Mouse (Mus musculus) limb, embryonic 12.5 days (tissue): ENCODE data around the gene Epha2. TPM values are rescaled to one million over a fixed set of nuclear protein-coding genes. Genes with fewer than 3 reads are reported as not detected.

Source experiments
- ATAC-seq: fragments of 200-750 bp; cut with Nextera tagmentation; 2 replicates; pipeline ENCODE4 v1.8.0; 2017; ENCODE audit warnings: low read depth, moderate TSS enrichment; ENCODE audit not compliant: insufficient number of reproducible peaks, insufficient read depth, low FRiP score, low TSS enrichment
- H3K27ac ChIP-seq: fragments of 300-500 bp; sonication (generic); 2 replicates; pipeline ENCODE4 v1.5.1; 2016; ENCODE audit warnings: mild to moderate bottlenecking, moderate library complexity
- H3K27me3 ChIP-seq: fragments of 300-500 bp; sonication (generic); 2 replicates; pipeline ENCODE4 v1.6.1; 2016; ENCODE audit warnings: mild to moderate bottlenecking, moderate library complexity
- H3K36me3 ChIP-seq: fragments of 300-500 bp; sonication (generic); 2 replicates; pipeline ENCODE4 v1.6.1; 2016; ENCODE audit warnings: mild to moderate bottlenecking, moderate library complexity
- H3K4me1 ChIP-seq: fragments of 300-500 bp; sonication (generic); replicated peaks from 2 replicates; pipeline ENCODE4 v1.6.1; 2016
- H3K4me2 ChIP-seq: fragments of 300-500 bp; sonication (generic); 2 replicates; pipeline ENCODE4 v1.6.1; 2016; ENCODE audit warnings: mild to moderate bottlenecking, moderate library complexity
- H3K4me3 ChIP-seq: fragments of 300-500 bp; sonication (generic); replicated peaks from 2 replicates; pipeline ENCODE4 v1.5.1; 2016; ENCODE audit warnings: mild to moderate bottlenecking
- H3K9ac ChIP-seq: fragments of 300-500 bp; sonication (generic); replicated peaks from 2 replicates; pipeline ENCODE4 v1.6.1; 2016; ENCODE audit warnings: mild to moderate bottlenecking, moderate library complexity
- H3K9me3 ChIP-seq: fragments of 300-500 bp; sonication (generic); 2 replicates; pipeline ENCODE4 v1.6.1; 2016; ENCODE audit warnings: mild to moderate bottlenecking, moderate library complexity
- WGBS: fragments of 180-500 bp; shearing (Covaris S2); methylation state at CpG from one replicate; pipeline ENCODE4 v1.1.7; 2016; 5-methylcytosine and 5-hydroxymethylcytosine counted together
- polyA plus RNA-seq: library from polyadenylated mRNA; unstranded; fragments of >200 nt; fragmentation: Nextera tagmentation; extraction: Ambion mirVana; gene quantifications from 2 replicates; pipeline ENCODE4 v1.2.1, GENCODE M21; 2016

The Epha2 gene
- polyA plus RNA-seq, 1 experiment from 2014 or later, result 3.9 TPM

DNA sequence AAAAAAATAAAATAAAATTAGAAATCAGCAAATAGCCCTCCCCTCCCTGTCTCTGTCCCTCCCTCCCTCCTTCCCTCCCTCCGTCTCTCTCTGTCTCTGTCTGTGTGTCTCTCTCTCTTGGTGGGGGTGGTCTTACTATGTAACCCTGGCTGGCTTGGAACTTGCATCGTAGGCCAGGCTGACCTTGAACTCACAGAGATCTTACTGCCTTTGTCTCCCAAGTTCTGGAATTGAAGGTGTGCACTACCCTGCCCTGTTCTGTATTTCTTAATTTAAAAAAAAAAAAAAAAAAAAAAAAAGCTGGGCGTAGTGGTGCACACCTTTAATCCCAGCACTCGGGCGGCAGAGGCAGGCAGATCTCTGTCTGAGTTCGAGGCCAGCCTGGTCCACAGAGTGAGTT lies 21.3 kb upstream of the Epha2 start:
- Histone ChIP-seq H3K4me1 (peaks cover 28% of the 10 kb centered on the region), H3K4me2 (no peak overlapping the region), H3K36me3 (no peaks in the 10 kb centered on the region), H3K27ac (no peak overlapping the region), H3K4me3 (no peak overlapping the region), H3K27me3 (0 out of 2 replicates have a peak, but pooled peaks cover 10% of the 10 kb centered on the region), H3K9ac (no peak overlapping the region), H3K9me3 (no peaks in the 10 kb centered on the region)
- ATAC-seq, result no peak
- WGBS, result 92% methylated on average over 6 of the region's 6 CpGs

DNA sequence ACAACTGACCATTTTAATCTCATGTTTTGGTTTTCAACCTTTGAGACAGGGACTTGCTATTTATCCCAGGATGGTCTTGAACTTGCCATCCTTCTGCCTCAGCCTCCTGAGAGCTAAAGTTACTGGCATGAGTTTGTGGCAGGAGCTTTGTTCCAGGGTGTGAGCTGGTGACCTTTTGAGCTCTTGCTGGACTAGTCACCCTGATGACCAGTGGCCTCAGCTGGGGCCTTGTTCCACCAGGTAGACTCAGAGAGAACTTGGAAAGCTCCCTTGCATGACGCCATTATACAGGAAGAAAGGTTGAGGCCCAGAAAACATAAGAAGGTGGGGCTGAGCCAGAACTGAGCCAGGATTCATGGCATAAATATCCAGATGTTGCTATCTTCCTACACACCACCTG lies 20.6 kb upstream of the Epha2 start:
- Histone ChIP-seq H3K9me3 (no peaks in the 10 kb centered on the region), H3K4me3 (no peak overlapping the region), H3K4me2 (no peak overlapping the region), H3K9ac (no peak overlapping the region), H3K27me3 (peaks cover 12% of the 10 kb centered on the region), H3K4me1 (peaks cover 28% of the 10 kb centered on the region), H3K27ac (no peak overlapping the region), H3K36me3 (no peaks in the 10 kb centered on the region)
- WGBS, result 86% methylated on average over 1 of the region's 1 CpGs
- ATAC-seq, result no peak

DNA sequence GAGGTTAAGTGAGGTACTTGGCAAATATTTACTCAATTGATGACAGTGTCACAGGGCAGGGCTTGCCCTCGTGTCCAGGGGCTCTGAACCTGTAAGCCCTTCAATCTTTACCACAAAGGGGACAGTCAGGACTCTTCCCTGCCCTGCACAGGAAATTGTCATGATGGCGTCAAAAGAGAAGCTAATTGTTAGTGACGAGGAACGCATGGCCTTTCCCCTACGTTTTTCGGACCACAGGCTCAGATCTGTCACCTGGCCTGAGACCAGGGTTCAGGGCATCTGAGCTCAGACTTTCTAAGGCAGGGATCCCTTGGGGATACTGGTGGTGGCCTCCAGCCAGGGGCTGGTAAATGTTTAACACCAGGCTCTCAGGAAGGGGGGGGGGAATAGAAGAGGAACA lies 19.9 kb upstream of the Epha2 start:
- H3K4me3 ChIP-seq, result no peak overlapping the region
- WGBS, result 23% methylated on average over 6 of the region's 6 CpGs

DNA sequence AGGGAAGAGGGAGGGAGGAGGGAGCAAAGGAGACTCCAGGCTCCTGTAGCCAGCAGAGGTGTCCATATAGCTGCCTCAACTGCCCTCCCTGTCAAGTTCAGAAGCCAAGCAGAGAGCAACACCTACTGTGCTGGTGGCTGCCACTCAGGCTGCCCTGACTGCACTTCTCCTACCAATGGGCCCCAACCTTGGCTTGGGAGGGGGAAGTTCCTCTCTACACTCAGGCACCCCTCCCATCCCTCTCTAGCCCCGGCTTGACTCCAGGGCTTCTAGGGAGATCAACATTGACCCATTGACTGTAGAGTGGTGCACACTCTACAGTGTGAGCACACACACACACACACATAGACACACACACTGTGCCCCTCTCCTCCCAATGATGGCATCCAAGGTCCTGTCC lies 19.5 kb upstream of the Epha2 start:
- Histone ChIP-seq H3K4me1 (peaks cover 30% of the 10 kb centered on the region), H3K27ac (no peak overlapping the region), H3K36me3 (no peaks in the 10 kb centered on the region), H3K27me3 (peaks cover 19% of the 10 kb centered on the region), H3K9me3 (no peaks in the 10 kb centered on the region), H3K9ac (no peak overlapping the region), H3K4me2 (no peak overlapping the region), H3K4me3 (no peak overlapping the region)
- whole genome bisulfite sequencing, result 58% methylated on average over 1 of the region's 1 CpGs
- 0 out of 2 replicates have a peak, but pooled peaks have one; percentile 26 for ATAC-seq

More for the DNA sequence above, 19.9 kb upstream of the Epha2 start:
- Histone ChIP-seq H3K4me2 (no peak overlapping the region), H3K4me1 (peaks cover 28% of the 10 kb centered on the region), H3K36me3 (no peaks in the 10 kb centered on the region), H3K27me3 (peaks cover 17% of the 10 kb centered on the region), H3K27ac (no peak overlapping the region), H3K9ac (no peak overlapping the region), H3K9me3 (no peaks in the 10 kb centered on the region)
- no peak for ATAC-seq

DNA sequence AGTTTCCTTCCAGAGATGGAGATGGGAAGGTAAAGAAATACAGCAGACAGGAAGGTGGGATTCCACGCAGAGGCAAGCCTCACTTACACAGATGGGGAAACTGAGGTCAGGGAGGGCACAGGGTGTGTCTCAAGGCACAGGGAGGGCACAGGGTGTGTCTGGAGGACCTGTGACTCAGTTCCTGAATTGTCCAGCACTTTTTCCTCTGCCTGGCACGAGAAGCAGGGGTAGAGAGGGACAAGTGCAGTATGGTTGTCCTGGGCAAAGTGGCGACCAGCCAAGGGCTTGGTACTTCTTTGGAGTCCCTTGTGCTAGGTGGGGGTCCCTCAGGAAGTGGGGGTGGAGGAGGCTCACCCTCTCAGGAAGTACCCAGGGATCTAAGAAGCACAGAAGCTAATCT lies 19.0 kb upstream of the Epha2 start:
- H3K4me1 ChIP-seq, result peaks cover 35% of the 10 kb centered on the region

DNA sequence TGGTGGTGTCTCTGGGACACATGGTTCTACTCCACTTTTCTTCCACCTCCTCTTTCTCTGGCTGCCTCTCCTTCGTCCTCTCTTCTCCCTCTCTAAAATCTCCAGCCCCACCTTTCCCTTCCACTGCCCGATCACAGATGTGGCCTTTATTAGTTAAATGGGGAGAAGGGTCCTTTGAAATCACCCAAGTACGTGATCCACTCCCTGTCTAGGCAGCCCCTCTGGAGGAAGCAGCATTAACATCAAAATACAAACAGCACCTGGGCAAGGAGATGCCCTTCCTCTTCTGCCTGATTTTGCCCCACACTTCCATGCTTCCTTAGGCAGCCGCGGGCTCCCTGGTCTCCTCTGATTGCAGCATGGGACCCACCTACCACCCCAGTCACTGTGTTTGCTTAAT lies 18.4 kb upstream of the Epha2 start:
- Histone ChIP-seq H3K9ac (no peak overlapping the region), H3K4me3 (no peak overlapping the region), H3K27me3 (peaks cover 30% of the 10 kb centered on the region), H3K4me1 (peaks cover 40% of the 10 kb centered on the region), H3K4me2 (no peak overlapping the region), H3K36me3 (no peaks in the 10 kb centered on the region), H3K27ac (no peak overlapping the region), H3K9me3 (no peaks in the 10 kb centered on the region)
- ATAC-seq, result no peak
- WGBS, result 42% methylated on average over 5 of the region's 5 CpGs

More for the DNA sequence above, 19.0 kb upstream of the Epha2 start:
- ATAC-seq, result no peak
- Histone ChIP-seq H3K27me3 (peaks cover 24% of the 10 kb centered on the region), H3K4me3 (no peak overlapping the region), H3K9ac (no peak overlapping the region), H3K27ac (no peak overlapping the region), H3K9me3 (no peaks in the 10 kb centered on the region), H3K36me3 (no peaks in the 10 kb centered on the region), H3K4me2 (no peak overlapping the region)
- WGBS, result 70% methylated on average over 3 of the region's 3 CpGs

DNA sequence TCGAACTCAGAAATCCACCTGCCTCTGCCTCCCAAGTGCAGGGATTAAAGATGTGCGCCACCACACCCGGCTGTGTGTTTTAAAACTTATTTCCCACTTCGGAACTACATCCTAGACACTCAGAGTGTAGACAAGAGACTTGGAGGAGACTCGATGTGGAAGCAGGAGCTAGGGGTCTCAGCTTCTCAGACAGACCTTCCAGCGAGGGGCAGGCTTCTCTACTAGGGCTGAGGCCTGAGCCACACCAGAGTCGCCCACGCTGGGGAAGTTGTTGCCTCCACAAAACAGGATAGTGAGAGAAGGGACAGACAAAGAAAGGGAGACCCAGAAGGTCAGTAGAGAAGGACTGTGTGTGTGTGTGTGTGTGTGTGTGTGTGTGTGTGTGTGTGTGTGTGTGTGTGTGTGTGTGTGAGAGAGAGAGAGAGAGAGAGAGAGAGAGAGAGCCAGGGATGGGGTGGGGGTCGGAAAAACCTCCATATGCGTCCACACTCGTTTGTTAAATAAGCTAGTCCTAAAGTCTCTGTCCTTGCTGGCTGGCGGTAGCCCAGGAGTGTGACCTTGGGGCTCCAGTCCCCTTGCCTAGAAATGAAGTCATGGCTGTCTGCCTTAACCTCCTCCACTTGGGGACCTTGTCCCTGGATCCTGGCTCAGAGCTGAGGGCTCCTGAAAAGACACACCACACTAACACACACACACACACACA lies 17.7 kb upstream of the Epha2 start:
- 58% methylated on average over 11 of the region's 12 CpGs for WGBS
- H3K4me1 ChIP-seq, result peaks cover 44% of the 10 kb centered on the region
- no peaks in the 10 kb centered on the region for H3K36me3 ChIP-seq
- H3K27ac ChIP-seq, result no peak overlapping the region
- H3K9me3 ChIP-seq, result no peaks in the 10 kb centered on the region
- no peak overlapping the region for H3K4me3 ChIP-seq
- ATAC-seq, result no peak
- no peak overlapping the region for H3K4me2 ChIP-seq
- 0 out of 2 replicates have a peak overlapping the region, but pooled peaks have one; percentile 23 for H3K9ac ChIP-seq
- H3K27me3 ChIP-seq, result peaks cover 37% of the 10 kb centered on the region

DNA sequence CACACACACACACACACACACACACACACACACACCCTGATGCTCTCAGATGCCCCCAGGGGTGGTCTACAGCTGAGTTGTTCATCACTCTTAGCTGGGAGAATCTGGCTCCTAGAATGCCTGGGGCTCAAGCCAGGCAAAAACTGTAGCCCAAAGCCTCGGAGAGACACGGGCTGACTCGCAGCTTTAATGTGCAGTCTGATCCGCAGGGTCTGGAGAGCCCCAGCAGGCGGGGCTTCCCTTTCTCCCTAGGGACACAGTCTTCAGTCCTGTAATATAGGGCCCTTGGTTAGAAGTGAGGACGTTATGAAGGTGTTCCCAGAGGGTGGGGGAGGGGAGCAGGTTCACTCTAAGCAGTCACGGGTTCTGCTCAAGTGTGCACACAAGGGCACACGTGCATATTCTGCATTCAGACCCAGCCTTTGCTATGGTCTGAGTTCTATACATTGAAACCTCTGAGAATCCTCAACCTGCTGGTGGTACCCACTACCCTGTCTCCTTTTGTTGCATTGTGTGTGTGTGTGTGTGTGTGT lies 17.1 kb upstream of the Epha2 start:
- 0 out of 2 replicates have a peak overlapping the region, but pooled peaks have one; percentile 23 for H3K9ac ChIP-seq
- H3K4me2 ChIP-seq, result no peak overlapping the region
- H3K9me3 ChIP-seq, result no peaks in the 10 kb centered on the region
- ATAC-seq, result no peak
- peaks cover 50% of the 10 kb centered on the region for H3K4me1 ChIP-seq
- H3K27ac ChIP-seq, result no peak overlapping the region
- H3K4me3 ChIP-seq, result no peak overlapping the region
- peaks cover 41% of the 10 kb centered on the region for H3K27me3 ChIP-seq
- WGBS, result 27% methylated on average over 8 of the region's 8 CpGs
- H3K36me3 ChIP-seq, result no peaks in the 10 kb centered on the region

DNA sequence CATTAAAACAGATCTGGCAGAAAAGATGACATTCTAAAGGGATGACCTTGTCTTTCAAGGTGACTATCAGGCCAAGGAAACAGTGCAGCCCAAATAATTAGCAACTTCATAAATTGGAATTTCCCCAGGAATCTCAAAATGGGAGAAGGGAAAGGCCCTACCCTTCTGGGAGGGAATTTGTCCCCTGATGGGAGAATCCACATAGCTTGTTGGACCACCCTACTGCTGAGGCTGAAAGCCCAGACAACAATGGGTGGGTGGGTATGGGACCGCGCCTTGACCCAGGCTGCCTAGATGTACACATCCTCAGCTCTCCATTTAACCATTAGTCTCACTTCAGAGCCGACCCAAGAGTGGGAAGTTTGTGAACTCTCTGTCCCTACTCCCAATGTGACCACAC lies 16.6 kb upstream of the Epha2 start:
- Histone ChIP-seq H3K27me3 (peaks cover 46% of the 10 kb centered on the region), H3K9me3 (no peaks in the 10 kb centered on the region), H3K4me3 (no peak overlapping the region), H3K4me2 (no peak overlapping the region), H3K4me1 (peaks cover 53% of the 10 kb centered on the region), H3K36me3 (no peaks in the 10 kb centered on the region), H3K9ac (no peak overlapping the region), H3K27ac (no peak overlapping the region)
- 83% methylated on average over 3 of the region's 3 CpGs for WGBS
- ATAC-seq, result no peak

DNA sequence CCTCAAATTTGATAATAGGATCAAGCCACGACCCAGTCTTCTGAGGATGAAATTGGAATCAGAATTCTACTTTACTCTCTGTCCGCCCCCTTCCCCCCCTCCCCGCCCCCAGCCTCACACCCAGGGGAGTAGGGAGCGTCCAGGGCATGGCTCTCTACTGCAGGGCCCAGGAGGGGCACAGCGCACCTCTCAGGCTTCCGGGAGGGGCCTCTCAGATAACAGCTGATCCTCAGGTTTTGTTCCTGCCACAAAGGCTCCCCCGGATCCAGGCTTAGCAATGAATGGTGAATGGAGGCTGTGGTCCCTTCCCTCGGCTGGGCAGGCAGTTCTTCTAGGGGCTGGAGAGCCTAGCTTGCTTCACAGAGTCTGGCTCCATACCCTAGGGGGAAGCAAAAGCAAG lies 15.9 kb upstream of the Epha2 start:
- Histone ChIP-seq H3K4me1 (peaks cover 54% of the 10 kb centered on the region), H3K9ac (no peak overlapping the region), H3K36me3 (no peaks in the 10 kb centered on the region), H3K27ac (no peak overlapping the region), H3K9me3 (no peaks in the 10 kb centered on the region), H3K4me3 (no peak overlapping the region), H3K4me2 (no peak overlapping the region), H3K27me3 (peaks cover 52% of the 10 kb centered on the region)
- ATAC-seq, result no peak
- 28% methylated on average over 7 of the region's 8 CpGs for WGBS

DNA sequence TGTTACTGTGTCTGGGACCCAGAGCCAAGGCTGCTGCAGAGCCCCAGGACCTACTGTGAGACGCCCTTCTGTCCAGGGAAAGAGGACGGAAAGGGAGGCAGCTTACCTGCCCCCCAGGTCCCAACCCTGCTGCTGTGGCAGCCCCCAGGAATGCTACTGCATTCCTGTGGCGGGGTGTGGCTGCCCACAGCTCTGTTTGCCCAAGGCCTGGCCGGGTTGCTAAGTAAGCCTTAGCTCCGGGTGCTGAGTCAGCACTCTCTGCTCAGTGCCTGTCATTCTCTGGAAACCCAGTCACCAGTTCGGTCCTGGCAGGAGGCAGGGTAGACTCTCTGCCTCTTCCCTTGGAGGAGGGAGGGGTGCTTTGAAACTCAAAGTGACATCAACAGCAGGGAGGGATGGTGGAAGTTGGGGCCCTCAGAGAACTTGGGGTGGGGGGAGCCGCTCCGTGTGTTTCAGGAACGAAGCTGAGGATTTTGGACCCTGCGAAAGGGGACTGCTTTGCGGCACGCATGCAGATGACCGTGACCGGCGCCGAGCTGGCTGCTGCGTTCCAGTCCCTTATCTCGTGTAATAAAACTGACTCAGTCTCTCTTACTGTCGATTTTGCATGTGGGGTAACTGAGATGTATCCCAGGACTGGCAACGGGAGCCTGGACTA lies 14.1 kb upstream of the Epha2 start:
- WGBS, result 8% methylated on average over 20 of the region's 20 CpGs
- H3K27ac ChIP-seq, result no peak overlapping the region
- H3K9ac ChIP-seq, result no peak overlapping the region; the same call in 1 of the 2 replicates
- H3K9me3 ChIP-seq, result no peaks in the 10 kb centered on the region
- H3K27me3 ChIP-seq, result peaks cover 60% of the 10 kb centered on the region
- H3K4me3 ChIP-seq, result no peak overlapping the region
- H3K4me2 ChIP-seq, result peak overlapping the region; percentile 30
- no peak for ATAC-seq
- no peaks in the 10 kb centered on the region for H3K36me3 ChIP-seq
- H3K4me1 ChIP-seq, result peaks cover 55% of the 10 kb centered on the region
